Mouse (Mus musculus) heart, adult 2 months (tissue): ENCODE data around the gene Tysnd1.

Source experiments
- CTCF ChIP-seq: fragments of 200-600 bp; IDR thresholded peaks from 2 replicates; pipeline ENCODE4 v1.8.1; 2022; ENCODE audit warnings: antibody characterized with exemption, mild to moderate bottlenecking, moderate library complexity
- POLR2A ChIP-seq: fragments of 200-500 bp; IDR thresholded peaks from 2 replicates; pipeline ENCODE4 v1.6.1; 2011; ENCODE audit warnings: mild to moderate bottlenecking, low read depth, low read length, control low read depth; ENCODE audit not compliant: insufficient read depth

DNA sequence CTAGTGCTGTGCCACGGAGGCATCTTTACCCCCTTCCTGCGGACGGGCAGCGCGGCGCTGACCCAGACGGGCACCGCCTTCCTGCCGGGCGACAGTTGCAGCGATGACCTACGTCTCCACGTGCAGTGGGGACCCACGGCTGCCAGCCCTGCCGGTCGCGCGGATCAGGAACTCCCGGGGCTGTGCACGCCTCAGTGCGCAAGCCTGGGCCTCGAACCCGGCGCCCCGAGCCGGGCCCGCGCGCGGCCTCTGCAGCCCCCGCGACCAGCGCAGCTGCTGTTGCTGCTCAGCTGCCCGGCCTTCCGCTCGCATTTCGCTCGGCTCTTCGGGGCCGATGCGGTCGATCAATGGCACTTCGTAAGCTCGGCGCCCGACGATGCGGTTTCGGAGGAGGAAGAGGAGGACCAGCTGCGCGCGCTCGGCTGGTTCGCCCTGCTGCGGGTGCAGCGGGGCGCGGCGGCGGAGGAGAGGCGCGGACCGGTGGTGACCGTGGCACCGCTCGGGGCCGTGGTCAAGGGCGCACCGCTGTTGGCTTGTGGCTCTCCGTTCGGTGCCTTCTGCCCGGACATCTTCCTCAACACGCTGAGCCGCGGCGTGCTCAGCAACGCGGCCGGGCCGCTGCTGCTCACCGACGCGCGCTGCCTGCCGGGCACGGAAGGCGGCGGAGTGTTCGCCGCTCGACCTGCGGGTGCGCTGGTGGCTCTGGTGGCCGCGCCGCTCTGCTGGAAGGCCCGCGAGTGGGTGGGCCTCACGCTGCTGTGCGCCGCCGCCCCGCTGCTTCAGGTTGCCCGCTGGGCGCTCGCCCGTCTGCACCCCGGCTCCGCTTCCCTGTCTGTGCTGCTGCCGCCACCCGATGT lies 617 bp downstream of the Tysnd1 start:
- TF ChIP-seq POLR2A, result no peak
- no peak for TF ChIP-seq CTCF
